Mouse (Mus musculus) hindbrain, embryonic 11.5 days (tissue): Measurements from ENCODE around the gene Sparc. TPM values are rescaled to one million over a fixed set of nuclear protein-coding genes. Genes with fewer than 3 reads are reported as not detected.

Experiments used
- ATAC-seq: fragments of 200-750 bp; cut with Nextera tagmentation; 2 replicates; pipeline ENCODE4 v1.8.0; 2017; ENCODE audit warnings: mild to moderate bottlenecking, moderate TSS enrichment, moderate library complexity; ENCODE audit not compliant: low FRiP score
- DNase-seq: peaks from one replicate; pipeline ENCODE4 v3.0.0-alpha.2; 2015; ENCODE audit warnings: low spot score
- H3K27ac ChIP-seq: fragments of 300-500 bp; sonication (generic); 2 replicates; pipeline ENCODE4 v1.5.1; 2014; ENCODE audit warnings: mild to moderate bottlenecking, low read depth, low read length
- H3K27me3 ChIP-seq: fragments of 300-500 bp; sonication (generic); 2 replicates; pipeline ENCODE4 v1.6.1; 2014; ENCODE audit warnings: mild to moderate bottlenecking, low read length, moderate library complexity, mixed read lengths; ENCODE audit not compliant: control insufficient read depth, insufficient read depth
- H3K36me3 ChIP-seq: fragments of 300-500 bp; sonication (generic); 2 replicates; pipeline ENCODE4 v1.6.1; 2014; ENCODE audit warnings: mild to moderate bottlenecking, low read length, moderate library complexity, mixed read lengths; ENCODE audit not compliant: control insufficient read depth, insufficient read depth
- H3K4me1 ChIP-seq: fragments of 300-500 bp; sonication (generic); replicated peaks from 2 replicates; pipeline ENCODE4 v1.6.1; 2014; ENCODE audit warnings: low read length, mixed read lengths; ENCODE audit not compliant: control insufficient read depth, insufficient read depth
- H3K4me2 ChIP-seq: fragments of 300-500 bp; sonication (generic); replicated peaks from 2 replicates; pipeline ENCODE4 v1.6.1; 2014; ENCODE audit warnings: mild to moderate bottlenecking, low read depth, low read length
- H3K4me3 ChIP-seq: fragments of 300-500 bp; sonication (generic); 2 replicates; pipeline ENCODE4 v1.5.1; 2014; ENCODE audit warnings: low read depth, low read length
- H3K9ac ChIP-seq: fragments of 300-500 bp; sonication (generic); 2 replicates; pipeline ENCODE4 v1.6.1; 2014; ENCODE audit warnings: low read depth, low read length
- H3K9me3 ChIP-seq: fragments of 300-500 bp; sonication (generic); 2 replicates; pipeline ENCODE4 v1.6.1; 2016; ENCODE audit warnings: low read length; ENCODE audit not compliant: control insufficient read depth
- WGBS: fragments of 180-500 bp; shearing (Covaris S2); extraction: QIAGEN DNeasy Blood & Tissue Kit; methylation state at CpG from one replicate; pipeline ENCODE4 v1.1.7; 2014; 5-methylcytosine and 5-hydroxymethylcytosine counted together
- polyA plus RNA-seq: library from polyadenylated mRNA; unstranded; fragments of >200 nt; fragmentation: Nextera tagmentation; extraction: Ambion mirVana; gene quantifications from 2 replicates; pipeline ENCODE4 v1.2.1, GENCODE M21; 2014

Sparc gene
- polyA plus RNA-seq, 1 experiment from 2014 or later: 573 TPM

- H3K4me2 ChIP-seq: no peak overlapping the region
- WGBS: 70% methylated on average over 4 of the region's 4 CpGs
- no peaks in the 10 kb centered on the region for H3K36me3 ChIP-seq
- no peaks in the 10 kb centered on the region for H3K9me3 ChIP-seq
- no peak overlapping the region for H3K9ac ChIP-seq
- no peaks in the 10 kb centered on the region for H3K27me3 ChIP-seq
- no peak overlapping the region for H3K27ac ChIP-seq
- DNase-seq: no peak
- H3K4me1 ChIP-seq: no peaks in the 10 kb centered on the region
- no peak overlapping the region for H3K4me3 ChIP-seq
- ATAC-seq: no peak
Observed at GRCm38 (mm10) chr11:55450311-55450710, 27.3 kb upstream of the Sparc start.

GRCm38 (mm10) chr11:55449531-55449930, 26.5 kb upstream of the Sparc start:
- WGBS: 81% methylated on average over 7 of the region's 7 CpGs
- Histone ChIP-seq H3K9ac (no peak overlapping the region), H3K27ac (no peak overlapping the region), H3K36me3 (no peaks in the 10 kb centered on the region), H3K9me3 (no peaks in the 10 kb centered on the region), H3K4me2 (no peak overlapping the region), H3K4me1 (no peaks in the 10 kb centered on the region), H3K4me3 (no peak overlapping the region), H3K27me3 (no peaks in the 10 kb centered on the region)
- ATAC-seq (no peak), DNase-seq (no peak)

- peak; percentile 60; the same call in 1 of the 2 replicates for ATAC-seq
- no peak overlapping the region for H3K9ac ChIP-seq
- no peaks in the 10 kb centered on the region for H3K27me3 ChIP-seq
- no peaks in the 10 kb centered on the region for H3K36me3 ChIP-seq
- H3K27ac ChIP-seq: no peak overlapping the region
- 29% methylated on average over 4 of the region's 4 CpGs for WGBS
- H3K4me3 ChIP-seq: no peak overlapping the region
- H3K4me1 ChIP-seq: no peaks in the 10 kb centered on the region
- peak; percentile 85 for DNase-seq
- H3K9me3 ChIP-seq: no peaks in the 10 kb centered on the region
- H3K4me2 ChIP-seq: no peak overlapping the region
Observed at GRCm38 (mm10) chr11:55446579-55446978, 23.6 kb upstream of the Sparc start.

- DNase-seq: peak; percentile 87
- Histone ChIP-seq H3K9ac (no peak overlapping the region), H3K27ac (no peak overlapping the region), H3K4me3 (no peak overlapping the region), H3K9me3 (no peaks in the 10 kb centered on the region), H3K4me2 (no peak overlapping the region), H3K27me3 (no peaks in the 10 kb centered on the region), H3K36me3 (no peaks in the 10 kb centered on the region), H3K4me1 (no peaks in the 10 kb centered on the region)
- 0 out of 2 replicates have a peak, but pooled peaks have one; percentile 35 for ATAC-seq
- WGBS: 0% methylated on average over 1 of the region's 1 CpGs
Observed at GRCm38 (mm10) chr11:55444772-55445171, 21.8 kb upstream of the Sparc start.

- H3K27me3 ChIP-seq: no peaks in the 10 kb centered on the region
- no peak overlapping the region for H3K9ac ChIP-seq
- no peak for ATAC-seq
- no peaks in the 10 kb centered on the region for H3K4me1 ChIP-seq
- no peak overlapping the region for H3K4me2 ChIP-seq
- DNase-seq: no peak
- no peaks in the 10 kb centered on the region for H3K36me3 ChIP-seq
- WGBS: 57% methylated on average over 5 of the region's 5 CpGs
- no peak overlapping the region for H3K27ac ChIP-seq
- H3K4me3 ChIP-seq: no peak overlapping the region
- no peaks in the 10 kb centered on the region for H3K9me3 ChIP-seq
Observed at GRCm38 (mm10) chr11:55439718-55440117, 16.7 kb upstream of the Sparc start.

GRCm38 (mm10) chr11:55438031-55438430, 15.0 kb upstream of the Sparc start:
- H3K4me3 ChIP-seq: no peak overlapping the region
- DNase-seq: no peak

GRCm38 (mm10) chr11:55436089-55436488, 13.1 kb upstream of the Sparc start:
- H3K9ac ChIP-seq: no peak overlapping the region
- no peaks in the 10 kb centered on the region for H3K9me3 ChIP-seq
- H3K4me3 ChIP-seq: no peak overlapping the region
- DNase-seq (no peak), ATAC-seq (no peak)
- no peak overlapping the region for H3K4me2 ChIP-seq
- H3K27me3 ChIP-seq: no peaks in the 10 kb centered on the region
- H3K36me3 ChIP-seq: no peaks in the 10 kb centered on the region
- WGBS: 84% methylated on average over 6 of the region's 6 CpGs
- H3K4me1 ChIP-seq: no peaks in the 10 kb centered on the region
- no peak overlapping the region for H3K27ac ChIP-seq

More at GRCm38 (mm10) chr11:55438031-55438430, 15.0 kb upstream of the Sparc start:
- Histone ChIP-seq H3K9ac (no peak overlapping the region), H3K9me3 (no peaks in the 10 kb centered on the region), H3K4me2 (no peak overlapping the region), H3K36me3 (no peaks in the 10 kb centered on the region), H3K27ac (no peak overlapping the region), H3K4me1 (no peaks in the 10 kb centered on the region), H3K27me3 (no peaks in the 10 kb centered on the region)
- WGBS: 38% methylated on average over 4 of the region's 4 CpGs
- no peak for ATAC-seq

- H3K9ac ChIP-seq: no peak overlapping the region
- DNase-seq: no peak
- 75% methylated on average over 3 of the region's 3 CpGs for WGBS
Observed at GRCm38 (mm10) chr11:55432981-55433380, 10.0 kb upstream of the Sparc start.

GRCm38 (mm10) chr11:55429973-55430372, 7.0 kb upstream of the Sparc start:
- Histone ChIP-seq H3K27ac (no peak overlapping the region), H3K36me3 (no peaks in the 10 kb centered on the region), H3K27me3 (no peaks in the 10 kb centered on the region), H3K9ac (no peak overlapping the region), H3K4me1 (peaks cover 6% of the 10 kb centered on the region; the same call in 1 of the 2 replicates), H3K4me3 (no peak overlapping the region), H3K4me2 (no peak overlapping the region), H3K9me3 (no peaks in the 10 kb centered on the region)
- no peak for DNase-seq
- WGBS: 83% methylated on average over 2 of the region's 2 CpGs
- no peak for ATAC-seq

More at GRCm38 (mm10) chr11:55432981-55433380, 10.0 kb upstream of the Sparc start:
- no peaks in the 10 kb centered on the region; the same call in 1 of the 2 replicates for H3K4me1 ChIP-seq
- H3K27ac ChIP-seq: no peak overlapping the region
- H3K4me2 ChIP-seq: no peak overlapping the region
- no peaks in the 10 kb centered on the region for H3K9me3 ChIP-seq
- no peak overlapping the region for H3K4me3 ChIP-seq
- ATAC-seq: no peak
- no peaks in the 10 kb centered on the region for H3K27me3 ChIP-seq
- no peaks in the 10 kb centered on the region for H3K36me3 ChIP-seq
